ENCODE assay signal across 8 mouse cellular contexts in genomic region chr14:31001307-31002205, GRCm38 (mm10). TPM values are rescaled to one million over a fixed set of nuclear protein-coding genes. Genes with fewer than 3 reads are reported as not detected.
DNase-seq lines count a peak whose midpoint lies in the region; ATAC-seq and TF ChIP-seq lines count a peak whose summit lies in the region.

Gene Glt8d1, plus strand, starts transcription at chr14:31001400.
Gene Spcs1, minus strand, starts transcription at chr14:31001672.

- peaks cover 10% of the 10 kb centered on the region; the same call in 1 of the 2 replicates for H3K36me3 ChIP-seq in kidney, embryonic 14.5 days (ENCODE audit: control insufficient read depth, insufficient read depth, low read length)
- peaks cover 18% of the 10 kb centered on the region for H3K36me3 ChIP-seq in limb, embryonic 14.5 days (ENCODE audit: control insufficient read depth, insufficient read depth, low read length)
- H3K36me3 ChIP-seq in midbrain, embryonic 16.5 days (ENCODE audit: control insufficient read depth, insufficient read depth, low read length), result no peaks in the 10 kb centered on the region; the same call in 1 of the 2 replicates
- H3K36me3 ChIP-seq in spleen, adult 2 months (ENCODE audit: control insufficient read depth, insufficient read depth, low read length), result 0 out of 2 replicates have a peak, but pooled peaks cover 1% of the 10 kb centered on the region

- H3K27me3 ChIP-seq in kidney, embryonic 14.5 days (ENCODE audit: control insufficient read depth, insufficient read depth, low read length), result no peaks in the 10 kb centered on the region
- no peaks in the 10 kb centered on the region for H3K27me3 ChIP-seq in limb, embryonic 14.5 days (ENCODE audit: control insufficient read depth, insufficient read depth, low read length)
- H3K27me3 ChIP-seq in midbrain, embryonic 16.5 days (ENCODE audit: control insufficient read depth, insufficient read depth, low read depth, low read length), result no peaks in the 10 kb centered on the region
- H3K27me3 ChIP-seq in spleen, adult 2 months (ENCODE audit: control insufficient read depth, insufficient read depth, low read length), result no peaks in the 10 kb centered on the region

- no peaks in the 10 kb centered on the region for H3K9me3 ChIP-seq in kidney, embryonic 14.5 days (ENCODE audit: control insufficient read depth, low read length)
- H3K9me3 ChIP-seq in limb, embryonic 14.5 days (ENCODE audit: control insufficient read depth, low read length), result no peaks in the 10 kb centered on the region
- H3K9me3 ChIP-seq in midbrain, embryonic 16.5 days (replicated peaks; ENCODE audit: control insufficient read depth, low read length, poor library complexity, severe bottlenecking), result no peaks in the 10 kb centered on the region

- peak within 1 kb of the TSS; percentile 57 for H3K4me2 ChIP-seq in kidney, embryonic 14.5 days (replicated peaks; ENCODE audit: low read depth, low read length)
- peak within 1 kb of the TSS; percentile 75 for H3K4me2 ChIP-seq in limb, embryonic 14.5 days (replicated peaks; ENCODE audit: low read depth, low read length, severe bottlenecking)
- peak within 1 kb of the TSS; percentile 84 for H3K4me2 ChIP-seq in midbrain, embryonic 16.5 days (ENCODE audit: low read length)

- H3K9ac ChIP-seq in kidney, embryonic 14.5 days (ENCODE audit: low read depth, low read length), result peak within 1 kb of the TSS; percentile 89
- H3K9ac ChIP-seq in limb, embryonic 14.5 days (ENCODE audit: low read depth, low read length, severe bottlenecking), result peak within 1 kb of the TSS; percentile 93
- peak within 1 kb of the TSS; percentile 96 for H3K9ac ChIP-seq in midbrain, embryonic 16.5 days (ENCODE audit: low read depth, low read length)

- peak within 1 kb of the TSS; percentile 94 for H3K27ac ChIP-seq in bone marrow, adult 2 months (ENCODE audit: control insufficient read depth, insufficient read depth, low read depth, low read length, poor library complexity)
- peak within 1 kb of the TSS; percentile 69 for H3K27ac ChIP-seq in embryonic fibroblast, embryonic 13.5 days (ENCODE audit: insufficient read depth, low read length)
- H3K27ac ChIP-seq in kidney, embryonic 14.5 days (ENCODE audit: low read depth, low read length), result peak within 1 kb of the TSS; percentile 93
- peak within 1 kb of the TSS; percentile 91 for H3K27ac ChIP-seq in limb, embryonic 14.5 days (replicated peaks; ENCODE audit: low read depth, low read length)
- peak within 1 kb of the TSS; percentile 96 for H3K27ac ChIP-seq in midbrain, embryonic 16.5 days (ENCODE audit: low read length)
- H3K27ac ChIP-seq in spleen, adult 2 months (ENCODE audit: insufficient read depth, low read length), result peak within 1 kb of the TSS; percentile 95

- peak within 1 kb of the TSS; percentile 100 for H3K4me3 ChIP-seq in bone marrow, adult 2 months (replicated peaks; ENCODE audit: control insufficient read depth, low read depth, low read length)
- H3K4me3 ChIP-seq in embryonic fibroblast, embryonic 13.5 days (ENCODE audit: insufficient read depth, low read length), result peak within 1 kb of the TSS; percentile 79
- H3K4me3 ChIP-seq in kidney, embryonic 14.5 days (ENCODE audit: low read length), result peak within 1 kb of the TSS; percentile 56
- H3K4me3 ChIP-seq in limb, embryonic 14.5 days (replicated peaks; ENCODE audit: low read length), result peak within 1 kb of the TSS; percentile 91
- H3K4me3 ChIP-seq in midbrain, embryonic 16.5 days (ENCODE audit: low read depth, low read length), result peak within 1 kb of the TSS; percentile 93
- peak within 1 kb of the TSS; percentile 93 for H3K4me3 ChIP-seq in spleen, adult 2 months (ENCODE audit: extremely low read depth, insufficient read depth, insufficient read length)

- peak; percentile 68 for DNase-seq in 3T3-L1 (ENCODE audit: low read depth, low spot score)
- DNase-seq in heart, adult 9 months (ENCODE audit: low spot score in 2 of 2), result peak; percentile 88 to 90
- peak; percentile 68 for DNase-seq in limb, embryonic 14.5 days (ENCODE audit: low spot score)
- peak; percentile 67 to 85 for DNase-seq in spleen, adult 2 months (ENCODE audit: low read depth in 1 of 2, low spot score in 2 of 2)

- under 1% methylated on average over 78 of the region's 84 CpGs for WGBS in bone marrow, adult 2 months
- WGBS in kidney, embryonic 14.5 days, result under 1% methylated on average over 80 of the region's 84 CpGs
- under 1% methylated on average over 72 of the region's 84 CpGs for WGBS in limb, embryonic 14.5 days
- under 1% methylated on average over 83 of the region's 84 CpGs for WGBS in midbrain, embryonic 16.5 days
- under 1% methylated on average over 78 of the region's 84 CpGs for WGBS in spleen, adult 2 months

- TF ChIP-seq CTCF in bone marrow, adult 2 months (IDR thresholded peaks at IDR 0.05; ENCODE audit: control insufficient read depth, insufficient read depth, low read length), result no peak
- no peak for TF ChIP-seq CTCF in embryonic fibroblast, embryonic 13.5 days (IDR thresholded peaks at IDR 0.05; ENCODE audit: borderline replicate concordance, insufficient read depth, low read length)
- TF ChIP-seq CTCF in spleen, adult 2 months (IDR thresholded peaks at IDR 0.05; ENCODE audit: extremely low read depth, insufficient read depth, insufficient read length, insufficient replicate concordance), result no peak

- ATAC-seq in kidney, embryonic 14.5 days (ENCODE audit: low FRiP score, low TSS enrichment), result peak; percentile 94
- ATAC-seq in limb, embryonic 14.5 days (ENCODE audit: low FRiP score, low read depth), result peak; percentile 91
- peak; percentile 96 for ATAC-seq in midbrain, embryonic 16.5 days

- no peaks in the 10 kb centered on the region; the same call in 1 of the 2 replicates for H3K4me1 ChIP-seq in bone marrow, adult 2 months (ENCODE audit: control insufficient read depth, insufficient read depth, low read length)
- no peaks in the 10 kb centered on the region for H3K4me1 ChIP-seq in embryonic fibroblast, embryonic 13.5 days (ENCODE audit: control insufficient read depth, insufficient read depth, low read length)
- H3K4me1 ChIP-seq in kidney, embryonic 14.5 days (ENCODE audit: control insufficient read depth, insufficient read depth, low read length), result 0 out of 2 replicates have a peak, but pooled peaks cover 8% of the 10 kb centered on the region
- H3K4me1 ChIP-seq in limb, embryonic 14.5 days (ENCODE audit: control insufficient read depth, insufficient read depth, low read length), result peaks cover 11% of the 10 kb centered on the region
- peaks cover 18% of the 10 kb centered on the region for H3K4me1 ChIP-seq in midbrain, embryonic 16.5 days (ENCODE audit: control insufficient read depth, insufficient read depth, low read length)
- H3K4me1 ChIP-seq in spleen, adult 2 months (ENCODE audit: control insufficient read depth, insufficient read depth, insufficient read length), result peaks cover 2% of the 10 kb centered on the region; the same call in 1 of the 2 replicates

- peak; percentile 69; the same call in 1 of the 2 replicates for TF ChIP-seq POLR2A in bone marrow, adult 2 months (IDR thresholded peaks at IDR 0.05; ENCODE audit: borderline replicate concordance, control insufficient read depth, low read depth, low read length)
- peak; percentile 87 for TF ChIP-seq POLR2A in embryonic fibroblast, embryonic 13.5 days (IDR thresholded peaks at IDR 0.05; ENCODE audit: low read depth, low read length)
- TF ChIP-seq POLR2A in limb, embryonic 14.5 days (IDR thresholded peaks at IDR 0.05; ENCODE audit: borderline replicate concordance, extremely low read depth, insufficient read depth, insufficient read length), result peak; percentile 62; the same call in 1 of the 2 replicates
- TF ChIP-seq POLR2A in spleen, adult 2 months (IDR thresholded peaks at IDR 0.05; ENCODE audit: low read depth, low read length), result peak; percentile 57; the same call in 1 of the 2 replicates

RNA-seq across cellular contexts. Expression of gene Glt8d1, which starts in this region (rescaled TPM):
- 24.8 and 38.7 TPM in 2 replicates for polyA plus RNA-seq in bone marrow, adult 2 months (2011; ENCODE audit: insufficient read depth, insufficient read length, low replicate concordance, missing spikeins)
- 64.2 and 76.1 TPM in 2 replicates for polyA plus RNA-seq in embryonic fibroblast, embryonic 13.5 days (2011; ENCODE audit: insufficient read length, low read depth, missing spikeins)
- 66.5 and 72.9 TPM in 2 replicates for polyA plus RNA-seq in kidney, embryonic 14.5 days (2014; fragmentation: Nextera tagmentation; extraction: Ambion mirVana)
- polyA plus RNA-seq in limb, embryonic 14.5 days (2012; rRNA removed), result 108 and 128 TPM in 2 replicates
- polyA plus RNA-seq in limb, embryonic 14.5 days (2014; fragmentation: Nextera tagmentation; extraction: Ambion mirVana), result 67.9 and 70.4 TPM in 2 replicates
- 60.5 and 63.9 TPM in 2 replicates for polyA plus RNA-seq in midbrain, embryonic 16.5 days (2015; fragmentation: Nextera tagmentation; extraction: Ambion mirVana)
- polyA plus RNA-seq in spleen, adult 2 months (2012; rRNA removed), result 5.4 and 7.4 TPM in 2 replicates

RNA-seq across cellular contexts. Expression of gene Spcs1, which starts in this region (rescaled TPM):
- 59.6 and 85.6 TPM in 2 replicates for polyA plus RNA-seq in bone marrow, adult 2 months (2011; ENCODE audit: insufficient read depth, insufficient read length, low replicate concordance, missing spikeins)
- polyA plus RNA-seq in embryonic fibroblast, embryonic 13.5 days (2011; ENCODE audit: insufficient read length, low read depth, missing spikeins), result 465 and 483 TPM in 2 replicates
- polyA plus RNA-seq in kidney, embryonic 14.5 days (2014; fragmentation: Nextera tagmentation; extraction: Ambion mirVana), result 350 and 462 TPM in 2 replicates
- polyA plus RNA-seq in limb, embryonic 14.5 days (2012; rRNA removed), result 339 and 364 TPM in 2 replicates
- 423 and 460 TPM in 2 replicates for polyA plus RNA-seq in limb, embryonic 14.5 days (2014; fragmentation: Nextera tagmentation; extraction: Ambion mirVana)
- polyA plus RNA-seq in midbrain, embryonic 16.5 days (2015; fragmentation: Nextera tagmentation; extraction: Ambion mirVana), result 329 and 337 TPM in 2 replicates
- 49.4 and 50.8 TPM in 2 replicates for polyA plus RNA-seq in spleen, adult 2 months (2012; rRNA removed)

Comparison
In these comparisons a context has a peak if more than half of its experiments do, and no peak if none do; other contexts are left out.
1. Peak in every context shown above with its lines: DNase-seq, ATAC-seq, H3K4me3 ChIP-seq and H3K27ac ChIP-seq.